In genomic region chr17:30090416-30090815, GRCm38 (mm10) we compare ENCODE assay signal across 20 mouse cellular contexts.
DNase-seq lines count a peak whose midpoint lies in the region; ATAC-seq and TF ChIP-seq lines count a peak whose summit lies in the region.
"Had no signal": no experiment of that assay in that cellular context is flagged by ENCODE, and none has a peak within 500 bp of the region (broad histone marks: within the 10 kb centered on the region; RNA-seq: fewer than 3 reads in every experiment).

No protein-coding gene starts in this region.

- no peaks in the 10 kb centered on the region for H3K9me3 ChIP-seq in heart, postnatal 0 days (replicated peaks; ENCODE audit: control insufficient read depth, low read length)
- no peaks in the 10 kb centered on the region for H3K9me3 ChIP-seq in liver, postnatal 0 days (ENCODE audit: low read length)
- peaks cover 1% of the 10 kb centered on the region; the same call in 1 of the 2 replicates for H3K9me3 ChIP-seq in embryonic facial prominence, embryonic 10.5 days
- no peaks in the 10 kb centered on the region for H3K9me3 ChIP-seq in hindbrain, embryonic 13.5 days

- DNase-seq in heart, adult 11 months: peak; percentile 92
- no peak for DNase-seq in heart, postnatal 4 days
- DNase-seq in heart, postnatal 0 days (ENCODE audit: low spot score): peak; percentile 57
- no peak for DNase-seq in liver, postnatal 0 days
- no peak for DNase-seq in embryonic facial prominence, embryonic 10.5 days (ENCODE audit: low spot score)
- DNase-seq: adrenal gland, postnatal 36 days; cerebellum, postnatal 36 days; gastrocnemius, postnatal 36 days; kidney, adult 11 months; kidney, postnatal 25 days; layer of hippocampus, adult 9-11 months; lung, postnatal 4 days; right cerebral cortex, postnatal 25 days had no signal

- peaks cover 5% of the 10 kb centered on the region; the same call in 1 of the 2 replicates for H3K36me3 ChIP-seq in heart, postnatal 0 days (replicated peaks; ENCODE audit: control insufficient read depth, insufficient read depth, low read length)
- no peaks in the 10 kb centered on the region for H3K36me3 ChIP-seq in liver, postnatal 0 days (replicated peaks; ENCODE audit: insufficient read depth, low read length)
- H3K36me3 ChIP-seq in embryonic facial prominence, embryonic 10.5 days (replicated peaks): peaks cover 35% of the 10 kb centered on the region
- peaks cover under 1% of the 10 kb centered on the region; the same call in 1 of the 2 replicates for H3K36me3 ChIP-seq in hindbrain, embryonic 13.5 days

- no peaks in the 10 kb centered on the region for H3K27me3 ChIP-seq in heart, postnatal 0 days (ENCODE audit: control insufficient read depth, insufficient read depth, low read length)
- no peaks in the 10 kb centered on the region for H3K27me3 ChIP-seq in liver, postnatal 0 days (ENCODE audit: insufficient read depth, low read length)
- no peaks in the 10 kb centered on the region for H3K27me3 ChIP-seq in embryonic facial prominence, embryonic 10.5 days (replicated peaks; ENCODE audit: low read depth, poor library complexity, severe bottlenecking)
- no peaks in the 10 kb centered on the region for H3K27me3 ChIP-seq in hindbrain, embryonic 13.5 days
- H3K27me3 ChIP-seq: embryonic facial prominence, embryonic 12.5 days had no signal

- 19% methylated on average over 3 of the region's 3 CpGs for WGBS in heart, postnatal 0 days
- 50% methylated on average over 3 of the region's 3 CpGs for WGBS in liver, postnatal 0 days (ENCODE audit: insufficient replicate concordance)
- 89% methylated on average over 3 of the region's 3 CpGs for WGBS in embryonic facial prominence, embryonic 10.5 days
- WGBS in hindbrain, embryonic 13.5 days: 82% methylated on average over 3 of the region's 3 CpGs

- H3K4me2 ChIP-seq in heart, postnatal 0 days (ENCODE audit: low read depth, low read length): peak overlapping the region; percentile 34
- no peak overlapping the region for H3K4me2 ChIP-seq in liver, postnatal 0 days (ENCODE audit: low read depth, low read length)
- no peak overlapping the region for H3K4me2 ChIP-seq in hindbrain, embryonic 13.5 days
- H3K4me2 ChIP-seq: embryonic facial prominence, embryonic 12.5 days; hindbrain, embryonic 14.5 days had no signal

- no peak for TF ChIP-seq EP300 in heart, postnatal 0 days (IDR thresholded peaks at IDR 0.05; ENCODE audit: low read depth)
- TF ChIP-seq EP300 in liver, postnatal 0 days (IDR thresholded peaks at IDR 0.05; ENCODE audit: low read depth): peak; percentile 57

- no peak overlapping the region for H3K4me3 ChIP-seq in heart, postnatal 0 days (ENCODE audit: low read depth, low read length)
- H3K4me3 ChIP-seq in liver, postnatal 0 days (ENCODE audit: low read depth, low read length): no peak overlapping the region
- no peak overlapping the region for H3K4me3 ChIP-seq in embryonic facial prominence, embryonic 10.5 days
- H3K4me3 ChIP-seq in hindbrain, embryonic 13.5 days: no peak overlapping the region
- H3K4me3 ChIP-seq: embryonic facial prominence, embryonic 12.5 days; forebrain, embryonic 10.5 days had no signal

- no peak for TF ChIP-seq CTCF in heart, postnatal 0 days (IDR thresholded peaks at IDR 0.05; ENCODE audit: low read depth)
- TF ChIP-seq CTCF in liver, postnatal 0 days (IDR thresholded peaks at IDR 0.05; ENCODE audit: low read depth): no peak

- H3K4me1 ChIP-seq in heart, postnatal 0 days (ENCODE audit: control insufficient read depth, insufficient read depth): peaks cover 18% of the 10 kb centered on the region
- H3K4me1 ChIP-seq in liver, postnatal 0 days (ENCODE audit: insufficient read depth): no peaks in the 10 kb centered on the region
- H3K4me1 ChIP-seq in embryonic facial prominence, embryonic 10.5 days: no peaks in the 10 kb centered on the region
- H3K4me1 ChIP-seq in hindbrain, embryonic 13.5 days (replicated peaks): no peaks in the 10 kb centered on the region; the same call in 1 of the 2 replicates
- H3K4me1 ChIP-seq: embryonic facial prominence, embryonic 12.5 days had no signal

- no peak overlapping the region for H3K9ac ChIP-seq in heart, postnatal 0 days (replicated peaks; ENCODE audit: low read depth, low read length)
- no peak overlapping the region for H3K9ac ChIP-seq in liver, postnatal 0 days (replicated peaks)
- no peak overlapping the region for H3K9ac ChIP-seq in hindbrain, embryonic 13.5 days
- H3K9ac ChIP-seq: embryonic facial prominence, embryonic 12.5 days; hindbrain, embryonic 14.5 days had no signal

- peak; percentile 75; the same call in 1 of the 2 replicates for ATAC-seq in erythroblast, adult 5-6 weeks (replicated peaks; ENCODE audit: low FRiP score, poor library complexity, severe bottlenecking)
- ATAC-seq in heart, postnatal 0 days (ENCODE audit: insufficient read depth, low read depth): peak; percentile 71
- ATAC-seq in liver, postnatal 0 days: no peak
- ATAC-seq in hindbrain, embryonic 13.5 days (ENCODE audit: low FRiP score): no peak
- no peak for ATAC-seq in inflammation-experienced regulatory T-cells, adult 6 months
- ATAC-seq: activated CD4-positive, CD25-positive, alpha-beta regulatory T cell, adult 4 months had no signal

- H3K27ac ChIP-seq in heart, postnatal 0 days (ENCODE audit: low read depth): peak overlapping the region; percentile 83
- H3K27ac ChIP-seq in liver, postnatal 0 days (ENCODE audit: low read depth): no peak overlapping the region
- no peak overlapping the region for H3K27ac ChIP-seq in embryonic facial prominence, embryonic 10.5 days (replicated peaks)
- no peak overlapping the region for H3K27ac ChIP-seq in hindbrain, embryonic 13.5 days
- H3K27ac ChIP-seq: embryonic facial prominence, embryonic 12.5 days; forebrain, embryonic 10.5 days; hindbrain, embryonic 14.5 days had no signal

Comparison
In these comparisons a context has a peak if more than half of its experiments do, and no peak if none do; other contexts are left out.
1. DNase-seq: peak in heart, adult 11 months (single experiment) and heart, postnatal 0 days (single experiment); none in heart, postnatal 4 days (single experiment), liver, postnatal 0 days (single experiment) and embryonic facial prominence, embryonic 10.5 days (single experiment).
2. ATAC-seq: peak in erythroblast, adult 5-6 weeks (single experiment) and heart, postnatal 0 days (single experiment); none in liver, postnatal 0 days (single experiment), hindbrain, embryonic 13.5 days (single experiment) and inflammation-experienced regulatory T-cells, adult 6 months (single experiment).